Mouse (Mus musculus) urinary bladder, postnatal 14 days (tissue): ENCODE results near the gene Ap4s1.
A peak's percentile ranks its signal among the peaks of the same experiment; 100 is the strongest.

ENCODE experiments used
- DNase-seq: peaks from one replicate; pipeline ENCODE4 v3.0.0; 2021; ENCODE audit warnings: low spot score

Ap4s1 gene

DNA sequence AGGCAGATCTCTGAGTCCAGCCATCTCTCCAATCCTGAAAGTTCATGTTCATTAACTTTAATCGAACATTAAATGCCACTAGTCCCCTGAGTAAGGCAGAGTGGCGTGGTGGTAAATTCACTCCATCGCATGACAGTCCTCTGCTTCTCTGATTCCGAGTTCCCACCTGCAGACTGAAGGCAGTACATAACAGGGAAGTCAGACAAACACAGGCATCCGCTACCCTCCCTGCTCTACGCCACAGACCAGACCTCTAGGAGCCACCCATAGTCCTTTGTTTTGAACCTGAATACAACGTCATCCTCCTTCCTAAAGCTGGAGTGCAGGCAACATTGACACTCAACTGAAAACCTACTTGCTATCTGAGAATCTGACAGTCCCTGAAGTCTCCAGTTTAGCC, 13.7 kb downstream of the Ap4s1 start:
- DNase-seq: no peak

GRCm38 (mm10) chr12:51705778-51706177, 14.9 kb downstream of the Ap4s1 start:
- DNase-seq: no peak

DNA sequence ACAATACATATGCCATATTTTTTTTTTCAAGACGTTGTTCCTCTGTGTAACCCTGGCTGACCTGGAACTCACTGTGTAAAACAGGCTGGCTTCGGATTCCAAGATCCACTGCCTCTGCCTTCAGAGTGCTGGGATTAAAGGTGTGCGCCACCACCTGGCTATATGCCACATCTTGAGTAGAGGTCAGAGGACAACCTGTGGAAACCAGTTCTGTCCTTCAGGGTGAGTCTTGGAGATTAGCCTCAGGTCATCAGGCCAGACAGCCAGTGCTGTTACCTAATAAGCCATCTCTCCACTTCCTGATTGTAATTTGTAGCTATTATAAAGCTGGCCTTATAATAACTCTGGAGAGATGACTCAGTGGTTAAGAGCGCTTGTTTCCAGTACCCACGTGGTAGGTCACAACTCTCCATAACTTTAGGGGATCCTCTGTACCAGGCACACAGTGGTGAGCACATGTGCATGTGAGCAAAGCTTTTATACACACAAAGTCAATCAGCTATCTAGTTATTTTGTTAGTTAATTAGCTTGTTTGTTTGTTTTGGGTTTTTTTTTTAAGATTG, 15.9 kb downstream of the Ap4s1 start:
- DNase-seq: no peak

- no peak for DNase-seq
These were observed 18.3 kb downstream of the Ap4s1 start for GRCm38 (mm10) chr12:51708941-51709686.

DNA sequence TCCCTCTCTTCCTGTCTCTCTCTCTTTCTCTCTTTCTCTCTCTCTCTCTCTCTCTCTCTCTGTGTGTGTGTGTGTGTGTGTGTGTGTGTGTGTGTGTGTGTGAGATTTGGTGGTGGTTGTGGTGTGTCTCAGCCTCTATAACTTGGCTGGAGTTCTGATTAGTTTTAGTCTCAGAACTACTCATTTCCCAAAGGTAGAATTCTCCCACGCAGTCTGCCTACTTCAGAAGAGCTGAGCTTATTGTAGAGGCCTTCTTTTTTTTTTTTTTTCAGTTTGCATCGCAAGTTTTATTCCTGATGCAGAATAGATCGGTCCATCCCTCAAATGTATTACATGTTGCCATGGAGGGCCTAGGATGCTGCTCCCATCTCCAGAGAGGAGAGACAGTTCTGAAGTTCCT, 18.9 kb downstream of the Ap4s1 start:
- no peak for DNase-seq

GRCm38 (mm10) chr12:51710154-51710553, 19.3 kb downstream of the Ap4s1 start:
- DNase-seq: no peak

DNA sequence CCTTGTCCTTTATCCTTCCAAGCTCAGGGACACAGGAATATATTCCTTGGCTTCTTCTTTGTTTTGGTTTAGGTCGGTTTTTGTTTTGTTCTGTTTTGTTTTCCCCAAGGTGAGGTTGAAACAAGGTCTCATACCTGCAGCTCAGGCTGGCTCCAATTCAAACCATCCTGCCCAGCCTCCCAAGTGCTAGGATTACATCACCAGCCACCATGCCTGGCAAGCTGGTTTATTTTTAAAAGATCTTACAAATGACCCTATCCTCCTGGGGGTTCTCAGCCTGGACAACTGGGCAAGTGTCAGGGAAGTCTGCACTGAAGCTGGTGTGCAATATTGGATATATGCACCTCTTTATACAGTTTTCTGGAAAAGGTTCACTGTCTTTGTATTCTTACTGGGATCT, 21.9 kb downstream of the Ap4s1 start:
- DNase-seq: no peak

DNA sequence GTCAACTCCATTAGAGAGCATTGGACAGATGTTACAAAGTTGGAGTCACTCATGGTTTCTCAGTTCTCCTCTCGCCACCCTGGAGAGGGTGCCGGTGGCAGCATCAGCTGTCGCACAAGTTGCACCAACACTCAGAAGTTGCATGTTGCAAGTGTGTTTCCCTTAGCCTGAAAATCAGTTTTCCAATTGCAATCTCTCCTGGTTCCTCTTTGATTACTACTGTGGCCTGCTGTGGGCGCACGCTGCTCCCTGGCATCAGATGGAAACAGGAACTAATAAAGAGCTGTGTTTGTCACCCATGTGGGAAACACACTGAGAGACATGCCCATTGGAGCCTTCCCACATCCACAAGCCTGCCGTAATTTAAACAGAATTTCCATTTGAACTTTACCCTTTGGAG, 27.8 kb downstream of the Ap4s1 start:
- no peak for DNase-seq

DNA sequence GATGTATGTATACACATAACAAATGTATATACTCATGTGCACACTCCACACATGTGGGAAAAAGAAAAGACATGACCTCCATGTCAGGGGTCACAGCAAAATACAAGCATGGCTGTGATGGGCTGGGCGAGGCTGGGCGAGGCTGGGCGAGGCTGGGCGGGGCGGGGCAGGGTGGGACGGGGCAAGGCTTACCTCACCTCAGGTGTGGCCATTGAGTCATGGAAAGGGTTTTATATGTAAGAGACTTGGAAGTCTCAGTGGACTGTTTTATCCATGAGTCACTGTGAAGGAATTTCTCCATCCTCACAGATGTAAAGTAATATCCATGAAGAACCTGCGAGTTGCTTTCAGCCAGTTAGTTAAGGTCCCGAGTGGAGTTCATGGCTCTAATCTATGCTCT, 31.0 kb downstream of the Ap4s1 start:
- no peak for DNase-seq

GRCm38 (mm10) chr12:51729058-51729457, 38.2 kb downstream of the Ap4s1 start:
- DNase-seq: peak; percentile 25

- no peak for DNase-seq
These were observed 39.0 kb downstream of the Ap4s1 start for GRCm38 (mm10) chr12:51729827-51730226.

DNA sequence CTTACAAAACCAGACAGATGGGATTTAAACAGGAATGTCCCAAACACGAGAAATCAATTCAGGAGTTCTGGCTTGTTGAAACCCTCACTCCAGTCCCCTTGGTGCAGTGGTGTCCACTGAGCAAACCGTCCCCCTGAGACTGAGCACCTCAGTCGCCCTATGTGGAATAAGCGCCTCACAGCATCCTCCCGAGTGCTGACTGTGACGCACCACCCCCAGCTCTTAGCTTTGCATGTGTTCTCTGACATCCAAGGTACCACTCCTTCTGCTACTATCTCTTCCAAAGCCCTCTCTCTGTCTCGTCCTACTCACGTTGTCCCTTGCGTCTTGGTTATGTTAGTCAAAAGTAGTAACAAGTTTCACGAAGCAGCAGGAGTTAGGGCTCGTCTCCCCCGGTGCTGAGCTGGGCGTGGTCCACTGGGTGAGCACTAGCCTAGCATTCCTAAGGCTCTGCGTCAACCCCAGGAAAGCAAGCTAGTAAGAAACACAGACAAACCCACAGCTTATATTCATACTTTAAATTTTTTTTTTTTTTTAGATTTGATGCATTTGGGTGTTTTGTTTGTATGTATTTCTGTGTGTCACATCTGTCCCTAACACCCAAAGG, 43.9 kb downstream of the Ap4s1 start:
- peak; percentile 58 for DNase-seq

DNA sequence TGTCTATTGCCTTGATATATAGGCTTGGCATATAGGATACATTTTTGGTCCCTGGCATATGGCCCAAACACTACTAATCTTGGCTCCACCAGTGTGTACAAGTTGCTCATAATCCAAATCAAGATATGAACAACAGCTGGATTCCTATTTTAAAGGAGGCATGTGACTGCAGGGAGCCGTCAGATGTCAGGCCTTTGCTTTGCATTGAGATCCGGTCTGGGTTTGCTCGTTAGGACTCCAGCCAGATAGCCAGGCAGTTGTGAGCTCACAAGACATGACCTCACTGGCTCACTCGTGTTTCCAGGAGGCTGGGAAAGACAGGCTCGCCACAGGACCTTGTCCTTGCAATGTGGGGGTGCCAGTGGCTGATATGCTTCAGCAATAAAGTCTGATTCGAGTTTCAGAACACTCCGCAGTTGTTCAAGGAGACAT, 45.0 kb downstream of the Ap4s1 start:
- DNase-seq: no peak

- no peak for DNase-seq
These were observed 45.5 kb downstream of the Ap4s1 start for GRCm38 (mm10) chr12:51736381-51736780.

DNA sequence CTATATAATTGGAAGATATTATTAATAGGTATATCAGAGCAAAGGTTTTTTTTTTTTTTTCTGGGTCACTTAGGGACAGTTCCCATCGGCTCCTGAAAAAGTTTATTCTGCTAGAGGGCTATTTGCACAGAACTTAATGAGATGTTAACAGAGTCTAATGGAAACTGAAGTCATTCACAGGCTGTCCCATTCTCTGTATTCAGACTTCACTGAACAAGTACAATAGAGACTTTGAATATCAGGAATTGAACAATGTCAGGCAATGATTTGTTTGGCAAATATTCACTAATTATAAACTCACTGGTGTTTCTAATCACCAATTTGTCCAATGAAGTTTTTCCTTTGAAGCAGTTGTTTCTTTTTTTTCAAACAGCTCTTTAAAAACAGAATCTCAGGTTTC, 46.0 kb downstream of the Ap4s1 start:
- no peak for DNase-seq

DNA sequence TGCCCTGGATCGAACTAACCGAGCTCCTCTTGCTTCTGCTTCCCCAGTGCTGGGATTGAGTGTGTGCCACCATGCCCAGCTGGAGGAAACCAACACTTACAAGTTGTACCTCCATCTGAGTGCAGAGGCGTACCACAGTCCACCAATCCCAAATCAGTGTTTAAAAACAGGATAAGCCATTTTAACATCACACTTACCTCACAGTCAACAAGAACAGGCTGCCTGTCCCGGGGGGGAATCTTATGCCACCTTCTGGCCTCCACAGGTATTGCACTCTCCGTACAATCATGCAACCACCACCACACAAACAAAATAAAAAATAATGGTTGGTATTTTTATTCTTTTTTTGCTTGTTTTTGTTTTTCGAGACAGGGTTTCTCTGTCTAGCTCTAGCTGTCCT, 50.9 kb downstream of the Ap4s1 start:
- peak; percentile 37 for DNase-seq

- DNase-seq: no peak
These were observed 54.1 kb downstream of the Ap4s1 start for GRCm38 (mm10) chr12:51744957-51745356.

DNA sequence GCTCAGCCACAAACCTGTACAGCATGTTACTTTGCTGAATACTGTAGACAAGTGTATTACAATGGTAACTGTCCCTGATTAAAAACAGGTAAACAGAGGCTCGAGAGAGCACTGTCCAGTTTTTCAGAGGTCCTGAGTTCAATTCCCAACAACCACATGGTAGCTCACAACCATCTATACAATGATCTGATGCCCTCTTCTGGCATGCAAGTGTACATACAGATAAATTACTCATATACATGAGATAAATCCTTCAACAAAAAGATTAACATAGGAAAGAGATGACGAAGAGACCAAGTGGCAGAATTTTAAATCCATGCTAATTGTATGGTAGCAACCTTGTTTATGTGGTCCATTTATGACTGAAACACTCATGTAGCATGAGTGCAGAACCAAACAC, 56.5 kb downstream of the Ap4s1 start:
- no peak for DNase-seq

DNA sequence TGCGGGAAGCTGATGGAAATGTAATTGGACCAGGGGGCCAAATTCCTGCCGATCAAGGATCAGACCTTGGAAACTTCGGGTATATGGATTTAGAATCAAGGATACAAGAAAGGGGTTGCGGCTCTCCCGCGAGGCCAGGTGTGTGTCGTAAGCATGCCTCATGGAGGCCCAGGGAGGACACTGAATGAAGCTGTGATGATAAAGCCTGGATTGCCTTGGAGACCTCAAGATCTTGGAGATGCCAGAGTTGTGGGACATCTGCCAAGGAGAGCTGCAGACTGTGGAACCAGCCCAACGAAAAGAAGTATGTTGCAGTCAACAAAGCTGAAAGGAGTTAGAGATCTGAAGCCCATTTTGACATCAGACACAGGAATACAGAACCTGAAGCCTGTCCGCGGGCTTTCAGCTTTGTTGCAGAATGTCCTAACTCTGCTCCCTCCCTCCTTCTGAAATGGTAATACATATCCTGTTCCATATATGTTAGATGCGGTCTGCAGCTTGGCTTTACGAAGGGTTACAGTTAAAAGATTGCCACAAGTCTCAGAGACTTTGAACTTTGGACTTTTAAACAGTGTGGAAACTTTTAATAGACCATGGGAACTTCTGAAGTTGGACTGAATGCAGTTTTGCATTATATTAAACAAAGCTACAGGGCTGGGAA, 65.2 kb downstream of the Ap4s1 start:
- DNase-seq: no peak

DNA sequence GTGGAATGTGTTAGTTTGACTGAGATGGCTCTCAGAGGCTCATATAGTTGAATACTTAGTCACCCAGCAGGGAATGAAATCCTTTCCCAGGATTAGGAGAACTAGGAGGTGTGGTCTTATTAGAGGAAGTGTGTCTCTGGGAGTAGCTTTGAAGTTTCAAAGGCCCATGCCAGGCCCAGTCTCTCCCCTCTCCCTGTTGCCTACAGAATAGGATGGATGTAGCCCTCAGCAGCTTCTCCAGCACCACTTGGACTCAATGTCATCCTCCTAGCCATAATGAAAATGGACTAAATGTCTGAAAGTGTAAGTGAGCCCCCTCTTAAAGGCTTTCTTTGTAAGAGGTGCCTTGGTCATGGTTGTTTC, 65.7 kb downstream of the Ap4s1 start:
- DNase-seq: no peak

DNA sequence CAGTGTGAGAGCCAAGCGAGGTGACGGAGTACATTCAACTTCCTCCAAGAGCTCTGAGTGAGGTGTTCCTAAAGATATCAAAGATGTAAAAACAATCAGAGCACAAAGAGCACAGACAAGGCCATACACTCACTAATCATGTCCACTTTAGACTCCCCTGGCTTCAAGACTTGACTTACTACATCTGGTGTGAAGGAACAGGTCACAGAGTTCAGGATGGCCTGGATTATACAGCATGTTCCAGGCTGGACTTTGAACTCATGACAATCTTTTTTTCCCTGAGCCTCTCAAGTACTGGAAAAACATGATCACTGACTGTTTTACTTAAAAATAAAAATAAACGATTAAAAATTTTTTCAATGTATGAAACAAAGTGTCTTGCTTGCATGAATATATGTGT, 68.5 kb downstream of the Ap4s1 start:
- DNase-seq: no peak

- DNase-seq: no peak
These were observed 76.6 kb downstream of the Ap4s1 start for GRCm38 (mm10) chr12:51767454-51767853.

- no peak for DNase-seq
These were observed 77.9 kb downstream of the Ap4s1 start for GRCm38 (mm10) chr12:51768702-51769101.
